Mouse (Mus musculus) CH12.LX (cell line): ENCODE measurements at regions not wholly inside any gene's neighbourhood (a gene's known extent, or its start where the extent isn't known, plus 50 kb on each side); places are given as distances from the start of the nearest gene placed in this dataset.

Experiments
- DNase-seq: peaks from one replicate; pipeline ENCODE4 v3.0.0-alpha.2; 2013; ENCODE audit errors: extremely low read depth
- H3K27ac ChIP-seq: 2 replicates; pipeline ENCODE4 v1.5.1; 2012; ENCODE audit warnings: low read depth, mild to moderate bottlenecking, control low read depth, moderate library complexity; ENCODE audit not compliant: insufficient read depth
- H3K27me3 ChIP-seq: replicated peaks from 2 replicates; pipeline ENCODE3; 2012; ENCODE audit warnings: inconsistent platforms
- H3K36me3 ChIP-seq, 2 experiments: replicated peaks in 1 of 2; 2 replicates each; pipeline versions ENCODE3 to v1.6.1; 2012; ENCODE audit warnings: inconsistent platforms in 1 of 2, low read length in 1 of 2, mild to moderate bottlenecking in 1 of 2, mixed read lengths in 1 of 2, moderate library complexity in 1 of 2; ENCODE audit not compliant: control insufficient read depth in 1 of 2, insufficient read depth in 1 of 2
- H3K4me1 ChIP-seq, 2 experiments: 2 replicates each; pipeline ENCODE4 v1.6.1; 2012; ENCODE audit warnings: inconsistent platforms in 1 of 2, moderate library complexity in 1 of 2; ENCODE audit not compliant: insufficient read depth in 2 of 2, control insufficient read depth in 1 of 2
- H3K4me2 ChIP-seq: 2 replicates; pipeline ENCODE4 v1.6.1; 2012; ENCODE audit warnings: low read depth, mild to moderate bottlenecking, control low read depth; ENCODE audit not compliant: poor library complexity, insufficient read depth, severe bottlenecking
- H3K4me3 ChIP-seq, 3 experiments: fragments of 150-350 bp in 1 of 3; sonication (generic) in 1 of 3; replicated peaks in 1 of 3; 2 replicates each; pipeline versions ENCODE3 to v1.5.1; 2011 to 2012; ENCODE audit warnings: low read depth in 2 of 3, low read length in 2 of 3, mild to moderate bottlenecking in 2 of 3, moderate library complexity in 2 of 3, control low read depth in 1 of 3, improper control_type of control experiment in 1 of 3, inconsistent platforms in 1 of 3, mixed read lengths in 1 of 3; ENCODE audit not compliant: poor library complexity in 1 of 3
- H3K79me2 ChIP-seq: replicated peaks from 2 replicates; pipeline ENCODE4 v1.6.1; 2012; ENCODE audit warnings: mild to moderate bottlenecking, moderate library complexity; ENCODE audit not compliant: control insufficient read depth, poor library complexity, insufficient read depth, severe bottlenecking; ENCODE audit errors: extremely low read depth
- H3K9ac ChIP-seq: 2 replicates; pipeline ENCODE4 v1.6.1; 2012; ENCODE audit warnings: low read depth, mild to moderate bottlenecking, control low read depth, moderate library complexity; ENCODE audit not compliant: insufficient read depth
- H3K9me3 ChIP-seq: replicated peaks from 2 replicates; pipeline ENCODE3; 2012; ENCODE audit warnings: low read length, inconsistent platforms, mixed read lengths
- CHD1 ChIP-seq: IDR thresholded peaks from 2 replicates; pipeline ENCODE4 v1.6.1; 2012; ENCODE audit warnings: low read depth, low read length, improper control_type of control experiment, inconsistent platforms
- CTCF ChIP-seq, 2 experiments: IDR thresholded peaks in 1 of 2; conservative IDR thresholded peaks in 1 of 2; 2 replicates each; pipeline ENCODE4 v1.5.1; 2011 to 2012; ENCODE audit warnings: low read depth in 2 of 2, low read length in 2 of 2, improper control_type of control experiment in 1 of 2, inconsistent platforms in 1 of 2, mild to moderate bottlenecking in 1 of 2, moderate library complexity in 1 of 2
- E2F4 ChIP-seq: IDR thresholded peaks from 2 replicates; pipeline ENCODE4 v1.6.1; 2011; ENCODE audit warnings: low read depth, low read length, improper control_type of control experiment; ENCODE audit not compliant: insufficient replicate concordance
- EP300 ChIP-seq: IDR thresholded peaks from 2 replicates; pipeline ENCODE4 v1.6.1; 2011; ENCODE audit warnings: low read length, improper control_type of control experiment
- ETS1 ChIP-seq: conservative IDR thresholded peaks from 2 replicates; pipeline ENCODE4 v1.6.1; 2012; ENCODE audit warnings: low read depth, mild to moderate bottlenecking, inconsistent platforms, low read length, improper control_type of control experiment, moderate library complexity
- GABPA ChIP-seq: IDR thresholded peaks from 2 replicates; pipeline ENCODE4 v1.6.1; 2012; ENCODE audit warnings: low read depth, low read length, improper control_type of control experiment, inconsistent platforms; ENCODE audit not compliant: insufficient replicate concordance
- IRF4 ChIP-seq: IDR thresholded peaks from 2 replicates; pipeline ENCODE4 v1.6.1; 2014; ENCODE audit warnings: low read depth, mild to moderate bottlenecking, inconsistent platforms, low read length, improper control_type of control experiment
- JUN ChIP-seq: IDR thresholded peaks from 2 replicates; pipeline ENCODE4 v1.6.1; 2011; ENCODE audit warnings: low read depth, mild to moderate bottlenecking, low read length, improper control_type of control experiment, moderate library complexity; ENCODE audit not compliant: insufficient read depth
- KAT2A ChIP-seq: IDR thresholded peaks from 2 replicates; pipeline ENCODE4 v1.6.1; 2012; ENCODE audit warnings: low read length, improper control_type of control experiment, inconsistent platforms; ENCODE audit not compliant: insufficient replicate concordance
- MAFK ChIP-seq: IDR thresholded peaks from 2 replicates; pipeline ENCODE4 v1.6.1; 2011; ENCODE audit warnings: low read length, improper control_type of control experiment; ENCODE audit not compliant: insufficient replicate concordance
- MAZ ChIP-seq: IDR thresholded peaks from 2 replicates; pipeline ENCODE4 v1.6.1; 2012; ENCODE audit warnings: low read depth, mild to moderate bottlenecking, inconsistent platforms, low read length, improper control_type of control experiment, moderate library complexity
- MEF2A ChIP-seq: IDR thresholded peaks from 2 replicates; pipeline ENCODE4 v1.6.1; 2014; ENCODE audit warnings: low read depth, mild to moderate bottlenecking, inconsistent platforms, low read length, improper control_type of control experiment, borderline replicate concordance
- MXI1 ChIP-seq: IDR thresholded peaks from 2 replicates; pipeline ENCODE4 v1.6.1; 2011; ENCODE audit warnings: mild to moderate bottlenecking, low read depth, low read length, improper control_type of control experiment
- MYC ChIP-seq: IDR thresholded peaks from 2 replicates; pipeline ENCODE4 v1.6.1; 2011; ENCODE audit warnings: low read depth, mild to moderate bottlenecking, improper control_type of control experiment, low read length
- NELFE ChIP-seq: IDR thresholded peaks from 2 replicates; pipeline ENCODE4 v1.6.1; 2011; ENCODE audit warnings: low read depth, low read length, improper control_type of control experiment
- NRF1 ChIP-seq: IDR thresholded peaks from 2 replicates; pipeline ENCODE4 v1.6.1; 2014; ENCODE audit warnings: low read depth, mild to moderate bottlenecking, inconsistent platforms, low read length, improper control_type of control experiment, moderate library complexity
- POLR2AphosphoS2 ChIP-seq: IDR thresholded peaks from 2 replicates; pipeline ENCODE4 v1.6.1; 2011; ENCODE audit warnings: low read depth, low read length, improper control_type of control experiment
- RCOR1 ChIP-seq: conservative IDR thresholded peaks from 2 replicates; pipeline ENCODE4 v1.6.1; 2012; ENCODE audit warnings: low read depth, mild to moderate bottlenecking, inconsistent platforms, low read length, improper control_type of control experiment
- SIN3A ChIP-seq: IDR thresholded peaks from 2 replicates; pipeline ENCODE4 v1.6.1; 2012; ENCODE audit warnings: low read length, improper control_type of control experiment, inconsistent platforms
- SMC3 ChIP-seq: IDR thresholded peaks from 2 replicates; pipeline ENCODE4 v1.6.1; 2011; ENCODE audit warnings: low read depth, low read length, improper control_type of control experiment
- TBP ChIP-seq: conservative IDR thresholded peaks from 2 replicates; pipeline ENCODE4 v1.6.1; 2011; ENCODE audit warnings: low read depth, low read length, improper control_type of control experiment
- UBTF ChIP-seq: IDR thresholded peaks from 2 replicates; pipeline ENCODE4 v1.6.1; 2012; ENCODE audit warnings: low read depth, mild to moderate bottlenecking, inconsistent platforms, low read length, improper control_type of control experiment, moderate library complexity
- USF2 ChIP-seq: conservative IDR thresholded peaks from 2 replicates; pipeline ENCODE4 v1.6.1; 2011; ENCODE audit warnings: low read depth, low read length, improper control_type of control experiment
- ZC3H11A ChIP-seq: IDR thresholded peaks from 2 replicates; pipeline ENCODE4 v1.6.1; 2012; ENCODE audit warnings: low read depth, mild to moderate bottlenecking, inconsistent platforms, low read length, improper control_type of control experiment
- ZKSCAN1 ChIP-seq: IDR thresholded peaks from 2 replicates; pipeline ENCODE4 v1.6.1; 2012; ENCODE audit warnings: low read depth, inconsistent platforms, low read length, improper control_type of control experiment, borderline replicate concordance
- ZMIZ1 ChIP-seq: IDR thresholded peaks from 2 replicates; pipeline ENCODE4 v1.6.1; 2012; ENCODE audit warnings: low read depth, mild to moderate bottlenecking, inconsistent platforms, low read length, improper control_type of control experiment
- ZNF384 ChIP-seq: IDR thresholded peaks from 2 replicates; pipeline ENCODE4 v1.6.1; 2012; ENCODE audit warnings: low read depth, low read length, improper control_type of control experiment, inconsistent platforms
- dilution Hi-C: fragments of 300-500 bp; cut with MboI; formaldehyde crosslinking; loops from 2 replicates; pipeline ENCODE4 v1.14.3; 2020; ENCODE audit warnings: low sequenced_read_pairs; ENCODE audit not compliant: extremely low pct_unique_long_range_greater_than_20kb, extremely low pct_ligation_motif_present
- in situ Hi-C: fragments of 300-500 bp; cut with MboI; formaldehyde crosslinking; loops from 3 replicates; pipeline ENCODE4 v1.14.3; 2019; ENCODE audit warnings: low sequenced_read_pairs, low pct_ligation_motif_present, low pct_unique_long_range_greater_than_20kb, mixed read lengths

DNA sequence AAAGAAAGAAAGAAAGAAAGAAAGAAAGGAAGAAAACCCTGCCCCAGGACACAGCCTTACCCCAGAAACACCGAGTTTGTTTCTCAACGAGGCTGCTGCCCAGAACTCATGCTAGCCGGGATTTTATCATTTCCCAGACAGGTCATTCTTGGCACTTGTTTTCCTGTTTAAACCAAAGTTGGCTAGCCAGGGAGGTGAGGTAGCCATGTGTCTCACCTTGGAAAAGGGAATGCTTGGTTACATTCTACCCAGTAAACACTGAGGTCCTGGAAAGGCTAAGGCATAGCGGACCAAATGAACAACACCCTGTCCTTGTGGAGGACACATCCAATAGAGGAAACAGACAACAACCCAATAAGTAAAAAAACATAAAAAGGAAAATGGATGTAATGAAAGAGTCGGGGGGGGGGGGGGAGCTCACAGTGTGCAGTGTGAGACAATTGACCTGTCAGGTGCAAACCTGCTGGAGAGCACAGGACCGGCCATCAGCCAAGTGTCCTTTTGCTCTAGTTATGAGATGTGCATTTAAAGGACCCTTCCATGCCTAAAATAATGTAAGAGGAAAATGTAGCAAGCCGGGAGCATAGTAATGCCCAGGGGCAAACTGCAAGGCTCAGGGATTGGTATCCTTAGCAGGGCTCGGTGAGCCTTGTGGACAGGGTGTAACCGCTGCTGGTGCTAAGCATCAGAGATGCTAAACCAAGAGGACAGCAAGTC, 78.2 kb upstream of the Fzd7 start:
- H3K27me3 ChIP-seq: no peaks in the 10 kb centered on the region
- no peak overlapping the region for H3K4me3 ChIP-seq
- DNase-seq: no peak
- in situ Hi-C loops (no loop called here), dilution Hi-C loops (no loop called here)
- TF ChIP-seq E2F4 (no peak), RCOR1 (no peak), NELFE (no peak), CTCF (conservative IDR thresholded peaks at IDR 0.05 in 1 of 2, IDR thresholded peaks at IDR 0.05 in 1 of 2; ENCODE audit: low read depth in 2 of 2, low read length in 2 of 2) (no peak), MYC (no peak), ZNF384 (no peak), NRF1 (no peak), ZMIZ1 (no peak), ZKSCAN1 (no peak), SIN3A (no peak), POLR2AphosphoS2 (no peak), ZC3H11A (no peak), CHD1 (no peak), ETS1 (no peak)
- H3K4me1 ChIP-seq: no peaks in the 10 kb centered on the region; a peak in 1 of 4 replicates
- no peak overlapping the region for H3K27ac ChIP-seq
- H3K79me2 ChIP-seq: no peaks in the 10 kb centered on the region
- H3K9ac ChIP-seq: no peak overlapping the region
- peaks cover 0 to 2% of the 10 kb centered on the region in 2 experiments for H3K36me3 ChIP-seq
- no peak overlapping the region for H3K4me2 ChIP-seq
- no peaks in the 10 kb centered on the region for H3K9me3 ChIP-seq

DNA sequence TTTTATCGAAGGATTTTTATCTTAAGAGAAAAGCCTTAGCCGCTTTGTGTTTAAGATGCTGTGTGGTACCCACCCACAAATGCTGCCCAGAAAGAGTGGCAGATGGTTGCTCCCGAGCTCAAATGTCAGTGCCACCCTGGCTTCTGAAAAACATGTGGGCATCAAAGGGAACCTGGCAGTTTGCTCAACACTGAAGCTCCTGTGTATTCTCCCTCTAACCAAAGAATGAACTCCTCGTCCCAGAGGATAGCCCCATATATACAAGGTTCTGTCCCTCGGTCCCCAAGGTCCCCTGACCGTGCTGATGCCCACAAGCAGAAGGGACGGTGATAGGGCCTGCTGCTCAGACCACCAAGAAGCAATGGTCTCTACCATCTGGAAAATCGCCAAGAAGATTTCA, 76.9 kb upstream of the Fzd7 start:
- dilution Hi-C loops: no loop called here
- Histone ChIP-seq H3K9me3 (no peaks in the 10 kb centered on the region), H3K4me3 (no peak overlapping the region), H3K36me3 (peaks cover 0 to 2% of the 10 kb centered on the region in 2 experiments), H3K27me3 (no peaks in the 10 kb centered on the region), H3K4me1 (no peaks in the 10 kb centered on the region; a peak in 1 of 4 replicates), H3K9ac (no peak overlapping the region), H3K27ac (no peak overlapping the region), H3K4me2 (no peak overlapping the region), H3K79me2 (no peaks in the 10 kb centered on the region)
- DNase-seq: no peak
- TF ChIP-seq SMC3: no peak
- no peak for TF ChIP-seq USF2
- TF ChIP-seq CTCF (conservative IDR thresholded peaks at IDR 0.05 in 1 of 2, IDR thresholded peaks at IDR 0.05 in 1 of 2; ENCODE audit: low read depth in 2 of 2, low read length in 2 of 2): no peak
- no peak for TF ChIP-seq MEF2A
- TF ChIP-seq EP300: no peak
- no peak for TF ChIP-seq UBTF
- TF ChIP-seq MAZ: no peak
- no peak for TF ChIP-seq ZMIZ1
- TF ChIP-seq TBP: no peak
- no peak for TF ChIP-seq JUN
- TF ChIP-seq ZNF384: no peak
- no peak for TF ChIP-seq IRF4
- no peak for TF ChIP-seq ZC3H11A
- no peak for TF ChIP-seq MXI1
- no peak for TF ChIP-seq MAFK
- TF ChIP-seq ETS1: no peak
- no peak for TF ChIP-seq NRF1
- TF ChIP-seq GABPA: no peak
- no peak for TF ChIP-seq KAT2A
- in situ Hi-C loops: no loop called here
